Mouse (Mus musculus): ENCODE data around the gene Gm2832. TPM values are rescaled to one million over a fixed set of nuclear protein-coding genes. Genes with fewer than 3 reads are reported as not detected.
"Not testable (repeated sequence)": the region's sequence is repeated elsewhere in the genome, so short reads cannot be mapped to it uniquely, and the experiment has no call there.

Gm2832 gene
- total RNA-seq (2014; fragmentation: Nextera tagmentation) (not detected in 2 replicates), total RNA-seq (2017) (not detected in 2 replicates)

- ATAC-seq (replicated peaks; ENCODE audit: poor library complexity, severe bottlenecking): not testable (repeated sequence)
These were observed at the start of gene Gm2832 for GRCm38 (mm10) chr14:41278505-41278904. TSS of gene Gm2832 (plus strand) at chr14:41278805.

GRCm38 (mm10) chr14:41263296-41263695 lies 15.3 kb upstream of the Gm2832 start:
- ATAC-seq (replicated peaks; ENCODE audit: poor library complexity, severe bottlenecking): not testable (repeated sequence)

GRCm38 (mm10) chr14:41263853-41264755 lies 14.5 kb upstream of the Gm2832 start:
- not testable (repeated sequence) for ATAC-seq (replicated peaks; ENCODE audit: poor library complexity, severe bottlenecking)

GRCm38 (mm10) chr14:41264756-41265566 lies 13.6 kb upstream of the Gm2832 start:
- not testable (repeated sequence) for ATAC-seq (replicated peaks; ENCODE audit: poor library complexity, severe bottlenecking)

- not testable (repeated sequence) for ATAC-seq (replicated peaks; ENCODE audit: poor library complexity, severe bottlenecking)
These were observed 7.4 kb downstream of the Gm2832 start for GRCm38 (mm10) chr14:41285965-41286364.

Other genes with a start within 250 kb of the Gm2832 start
- gene Dydc2, start 209.6 kb upstream of the Gm2832 start, total RNA-seq (2014; fragmentation: Nextera tagmentation): not detected in 2 replicates
- not detected in 2 replicates for gene Dydc2, start 209.6 kb upstream of the Gm2832 start, total RNA-seq (2017)
- not detected in 2 replicates for gene Dydc1, start 205.9 kb upstream of the Gm2832 start, total RNA-seq (2014; fragmentation: Nextera tagmentation)
- gene Dydc1, start 205.9 kb upstream of the Gm2832 start, total RNA-seq (2017): not detected in 2 replicates
- not detected in 2 replicates for gene Mat1a, start 173.8 kb upstream of the Gm2832 start, total RNA-seq (2014; fragmentation: Nextera tagmentation)
- not detected in 2 replicates for gene Mat1a, start 173.8 kb upstream of the Gm2832 start, total RNA-seq (2017)
- not detected in 2 replicates for gene Sftpa1, start 147.0 kb upstream of the Gm2832 start, total RNA-seq (2014; fragmentation: Nextera tagmentation)
- not detected in 2 replicates for gene Sftpa1, start 147.0 kb upstream of the Gm2832 start, total RNA-seq (2017)
- not detected in 2 replicates for gene Mbl1, start 127.3 kb upstream of the Gm2832 start, total RNA-seq (2014; fragmentation: Nextera tagmentation)
- gene Mbl1, start 127.3 kb upstream of the Gm2832 start, total RNA-seq (2017): not detected in 2 replicates
- not detected in 2 replicates for gene Sftpd, start 93.7 kb upstream of the Gm2832 start, total RNA-seq (2014; fragmentation: Nextera tagmentation)
- gene Sftpd, start 93.7 kb upstream of the Gm2832 start, total RNA-seq (2017): not detected in 2 replicates
- not detected in 2 replicates for gene Gm5798, start 69.8 kb downstream of the Gm2832 start, total RNA-seq (2014; fragmentation: Nextera tagmentation)
- not detected in 2 replicates for gene Gm5798, start 69.8 kb downstream of the Gm2832 start, total RNA-seq (2017)
- gene Gm7945, start 107.6 kb downstream of the Gm2832 start, total RNA-seq (2014; fragmentation: Nextera tagmentation): not detected in 2 replicates
- not detected in 2 replicates for gene Gm7945, start 107.6 kb downstream of the Gm2832 start, total RNA-seq (2017)
- gene Gm6482, start 129.5 kb downstream of the Gm2832 start, total RNA-seq (2014; fragmentation: Nextera tagmentation): not detected in 2 replicates
- gene Gm6482, start 129.5 kb downstream of the Gm2832 start, total RNA-seq (2017): not detected in 2 replicates
- gene Gm7954, start 174.7 kb downstream of the Gm2832 start, total RNA-seq (2014; fragmentation: Nextera tagmentation): not detected in 2 replicates
- gene Gm7954, start 174.7 kb downstream of the Gm2832 start, total RNA-seq (2017): not detected in 2 replicates
- gene Gm3486, start 210.7 kb downstream of the Gm2832 start, total RNA-seq (2014; fragmentation: Nextera tagmentation): not detected in 2 replicates
- not detected in 2 replicates for gene Gm3486, start 210.7 kb downstream of the Gm2832 start, total RNA-seq (2017)

Data from granulocyte monocyte progenitor cell, adult 5-6 weeks (primary cell).